Mouse (Mus musculus) embryonic fibroblast, embryonic 13.5 days (primary cell): ENCODE results near the gene Ccdc7a. TPM values are rescaled to one million over a fixed set of nuclear protein-coding genes. Genes with fewer than 3 reads are reported as not detected.

Experiments used
- H3K27ac ChIP-seq: 2 replicates; pipeline ENCODE4 v1.5.1; 2012; ENCODE audit warnings: low read length, control low read depth, inconsistent platforms; ENCODE audit not compliant: insufficient read depth
- H3K4me1 ChIP-seq: 2 replicates; pipeline ENCODE4 v1.6.1; 2011; ENCODE audit warnings: low read length; ENCODE audit not compliant: control insufficient read depth, insufficient read depth
- H3K4me3 ChIP-seq: 2 replicates; pipeline ENCODE4 v1.5.1; 2011; ENCODE audit warnings: mild to moderate bottlenecking, control low read depth, low read length; ENCODE audit not compliant: insufficient read depth
- CTCF ChIP-seq: IDR thresholded peaks from 2 replicates; pipeline ENCODE4 v1.5.1; 2011; ENCODE audit warnings: mild to moderate bottlenecking, control low read depth, low read length, moderate library complexity, borderline replicate concordance; ENCODE audit not compliant: insufficient read depth
- POLR2A ChIP-seq: IDR thresholded peaks from 2 replicates; pipeline ENCODE4 v1.6.1; 2011; ENCODE audit warnings: low read depth, mild to moderate bottlenecking, control low read depth, low read length, moderate library complexity
- polyA plus RNA-seq: library from polyadenylated mRNA; stranded (reverse); fragments of >200 nt; gene quantifications from 2 replicates; pipeline ENCODE4 v1.2.4, GENCODE M21; 2011; ENCODE audit warnings: low read depth; ENCODE audit not compliant: missing spikeins, insufficient read length

Ccdc7a gene
- polyA plus RNA-seq, 1 experiment, result not detected

- Histone ChIP-seq H3K4me3 (no peak overlapping the region), H3K27ac (no peak overlapping the region), H3K4me1 (no peaks in the 10 kb centered on the region)
- TF ChIP-seq CTCF (no peak), POLR2A (no peak)
Observed at GRCm38 (mm10) chr8:128734118-128734517, 331.2 kb downstream of the Ccdc7a start.

- TF ChIP-seq POLR2A, result no peak
- Histone ChIP-seq H3K4me1 (peaks cover 2% of the 10 kb centered on the region; the same call in 1 of the 2 replicates), H3K27ac (no peak overlapping the region), H3K4me3 (no peak overlapping the region)
Observed at GRCm38 (mm10) chr8:128732254-128732653, 333.1 kb downstream of the Ccdc7a start.

GRCm38 (mm10) chr8:128727213-128727612 is 338.1 kb downstream of the Ccdc7a start:
- Histone ChIP-seq H3K27ac (peak overlapping the region; percentile 57), H3K4me3 (no peak overlapping the region), H3K4me1 (peaks cover 2% of the 10 kb centered on the region; the same call in 1 of the 2 replicates)
- TF ChIP-seq CTCF (no peak), POLR2A (no peak)

GRCm38 (mm10) chr8:128724819-128725218 is 340.5 kb downstream of the Ccdc7a start:
- Histone ChIP-seq H3K27ac (no peak overlapping the region), H3K4me3 (no peak overlapping the region), H3K4me1 (peaks cover 2% of the 10 kb centered on the region; the same call in 1 of the 2 replicates)
- no peak for TF ChIP-seq POLR2A
- peak; percentile 55; the same call in 1 of the 2 replicates for TF ChIP-seq CTCF

GRCm38 (mm10) chr8:128716184-128716583 is 349.1 kb downstream of the Ccdc7a start:
- H3K4me1 ChIP-seq, result no peaks in the 10 kb centered on the region
- TF ChIP-seq POLR2A, result no peak
- TF ChIP-seq CTCF, result no peak
- H3K27ac ChIP-seq, result no peak overlapping the region
- H3K4me3 ChIP-seq, result no peak overlapping the region

- TF ChIP-seq POLR2A (no peak), CTCF (peak; percentile 72; the same call in 1 of the 2 replicates)
Observed at GRCm38 (mm10) chr8:128709261-128709660, 356.1 kb downstream of the Ccdc7a start.

GRCm38 (mm10) chr8:128704836-128705235 is 360.5 kb downstream of the Ccdc7a start:
- no peak for TF ChIP-seq CTCF
- no peak for TF ChIP-seq POLR2A
- Histone ChIP-seq H3K4me3 (no peak overlapping the region), H3K4me1 (peaks cover 10% of the 10 kb centered on the region), H3K27ac (peak overlapping the region; percentile 77)

More at GRCm38 (mm10) chr8:128709261-128709660, 356.1 kb downstream of the Ccdc7a start:
- Histone ChIP-seq H3K27ac (peak overlapping the region; percentile 6; the same call in 1 of the 2 replicates), H3K4me3 (no peak overlapping the region), H3K4me1 (peaks cover 5% of the 10 kb centered on the region)

GRCm38 (mm10) chr8:128704376-128704775 is 360.9 kb downstream of the Ccdc7a start:
- H3K4me3 ChIP-seq, result no peak overlapping the region
- H3K27ac ChIP-seq, result peak overlapping the region; percentile 77
- H3K4me1 ChIP-seq, result peaks cover 10% of the 10 kb centered on the region
- no peak for TF ChIP-seq POLR2A
- TF ChIP-seq CTCF, result no peak

GRCm38 (mm10) chr8:128697945-128698344 is 367.4 kb downstream of the Ccdc7a start:
- Histone ChIP-seq H3K27ac (0 out of 2 replicates have a peak overlapping the region, but pooled peaks have one; percentile 54), H3K4me1 (peaks cover 8% of the 10 kb centered on the region), H3K4me3 (no peak overlapping the region)
- TF ChIP-seq CTCF (no peak), POLR2A (no peak)

- Histone ChIP-seq H3K27ac (no peak overlapping the region), H3K4me3 (no peak overlapping the region), H3K4me1 (peaks cover 5% of the 10 kb centered on the region)
- no peak for TF ChIP-seq CTCF
- TF ChIP-seq POLR2A, result no peak
Observed at GRCm38 (mm10) chr8:128696701-128697397, 368.5 kb downstream of the Ccdc7a start.
